ENCODE assay signal across 13 mouse cellular contexts in the genomic region with DNA sequence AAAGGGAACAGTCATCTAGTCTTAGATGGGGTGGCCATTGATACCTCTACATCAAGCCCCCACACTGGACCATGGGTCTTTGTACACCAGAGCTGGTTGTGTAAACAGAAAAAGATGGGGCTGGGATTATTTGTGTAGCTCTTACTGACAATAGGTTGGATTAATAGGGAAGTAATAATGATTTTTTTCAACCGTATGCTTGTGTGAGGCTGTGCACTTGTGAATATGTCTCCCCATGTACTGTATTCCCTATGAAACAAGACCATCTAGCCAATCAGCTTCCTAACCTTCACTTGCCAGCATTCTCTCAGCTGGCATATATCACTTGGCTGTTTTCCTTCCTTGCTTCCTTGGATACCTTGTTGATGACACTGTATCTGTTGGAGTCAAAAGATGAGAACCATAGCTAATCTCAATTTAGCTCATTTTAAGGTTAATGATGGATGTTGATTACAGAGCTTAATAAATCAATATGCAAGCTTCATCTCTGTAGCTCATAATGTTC.
A peak's percentile ranks its signal among the peaks of the same experiment; 100 is the strongest.
DNase-seq lines count a peak whose midpoint lies in the region; ATAC-seq and TF ChIP-seq lines count a peak whose summit lies in the region.
"Had no signal": no experiment of that assay in that cellular context is flagged by ENCODE, and none has a peak within 500 bp of the region (broad histone marks: within the 10 kb centered on the region; RNA-seq: fewer than 3 reads in every experiment).

No protein-coding gene starts in this region.

- 81% methylated on average over 1 of the region's 1 CpGs for WGBS in forebrain, postnatal 0 days
- 69% methylated on average over 1 of the region's 1 CpGs for WGBS in forebrain, embryonic 14.5 days
- WGBS in hindbrain, embryonic 15.5 days, result 82% methylated on average over 1 of the region's 1 CpGs
- 74% methylated on average over 1 of the region's 1 CpGs for WGBS in neural tube, embryonic 15.5 days

- H3K27ac ChIP-seq in forebrain, postnatal 0 days (ENCODE audit: low read depth, low read length), result no peak overlapping the region
- H3K27ac ChIP-seq in forebrain, embryonic 14.5 days (ENCODE audit: low read depth, low read length), result no peak overlapping the region; the same call in 1 of the 2 replicates
- no peak overlapping the region for H3K27ac ChIP-seq in hindbrain, embryonic 15.5 days (replicated peaks)
- 0 out of 2 replicates have a peak overlapping the region, but pooled peaks have one; percentile 9 for H3K27ac ChIP-seq in neural tube, embryonic 15.5 days (replicated peaks)
- H3K27ac ChIP-seq: heart, adult 2 months; liver, embryonic 13.5 days had no signal

- H3K4me1 ChIP-seq in forebrain, postnatal 0 days (ENCODE audit: insufficient read depth), result 0 out of 2 replicates have a peak, but pooled peaks cover 3% of the 10 kb centered on the region
- H3K4me1 ChIP-seq in forebrain, embryonic 14.5 days (ENCODE audit: control insufficient read depth, insufficient read depth, low read length), result peaks cover 7% of the 10 kb centered on the region; the same call in 1 of the 2 replicates
- peaks cover 22% of the 10 kb centered on the region for H3K4me1 ChIP-seq in hindbrain, embryonic 15.5 days (replicated peaks)
- peaks cover 20% of the 10 kb centered on the region for H3K4me1 ChIP-seq in neural tube, embryonic 15.5 days
- H3K4me1 ChIP-seq: liver, embryonic 13.5 days had no signal

- H3K4me2 ChIP-seq in forebrain, postnatal 0 days (ENCODE audit: low read depth), result 0 out of 2 replicates have a peak overlapping the region, but pooled peaks have one; percentile 97
- no peak overlapping the region for H3K4me2 ChIP-seq in forebrain, embryonic 14.5 days (ENCODE audit: low read length)
- H3K4me2 ChIP-seq in hindbrain, embryonic 15.5 days, result peak overlapping the region; percentile 67
- H3K4me2 ChIP-seq in neural tube, embryonic 15.5 days, result peak overlapping the region; percentile 94
- H3K4me2 ChIP-seq: liver, embryonic 13.5 days had no signal

- no peak for DNase-seq in forebrain, postnatal 0 days
- DNase-seq in forebrain, embryonic 14.5 days (ENCODE audit: low spot score), result no peak
- peak; percentile 1 for DNase-seq in retina, postnatal 1 day
- no peak for DNase-seq in retina, embryonic 14.5 days (ENCODE audit: low spot score)
- no peak for DNase-seq in gastrocnemius, postnatal 4 days (ENCODE audit: low spot score in 2 of 2)
- DNase-seq in heart, postnatal 14 days, result no peak
- DNase-seq: gastrocnemius, postnatal 10 days; heart, adult 2 months; liver, embryonic 13.5 days; thymus, postnatal 14 days had no signal

- no peak overlapping the region for H3K4me3 ChIP-seq in forebrain, postnatal 0 days (ENCODE audit: low read depth, low read length)
- H3K4me3 ChIP-seq in forebrain, embryonic 14.5 days (ENCODE audit: low read depth, low read length), result no peak overlapping the region
- H3K4me3 ChIP-seq in hindbrain, embryonic 15.5 days, result peak overlapping the region; percentile 57
- H3K4me3 ChIP-seq in neural tube, embryonic 15.5 days (replicated peaks), result peak overlapping the region; percentile 73
- H3K4me3 ChIP-seq: heart, adult 2 months; liver, embryonic 13.5 days had no signal

- no peaks in the 10 kb centered on the region for H3K27me3 ChIP-seq in forebrain, postnatal 0 days (ENCODE audit: insufficient read depth, low read length)
- H3K27me3 ChIP-seq in forebrain, embryonic 14.5 days (replicated peaks; ENCODE audit: control insufficient read depth, insufficient read depth, low read length), result no peaks in the 10 kb centered on the region
- no peaks in the 10 kb centered on the region for H3K27me3 ChIP-seq in hindbrain, embryonic 15.5 days
- peaks cover 2% of the 10 kb centered on the region; the same call in 1 of the 2 replicates for H3K27me3 ChIP-seq in neural tube, embryonic 15.5 days (replicated peaks)
- H3K27me3 ChIP-seq: CH12.LX had no signal

- intact Hi-C loops in heart, postnatal 14 days (cut with DNase I), result no loop called here

- no peak for TF ChIP-seq CTCF in forebrain, postnatal 0 days (IDR thresholded peaks at IDR 0.05; ENCODE audit: low read depth)

- H3K9ac ChIP-seq in forebrain, postnatal 0 days, result no peak overlapping the region
- no peak overlapping the region for H3K9ac ChIP-seq in forebrain, embryonic 14.5 days (ENCODE audit: low read length)
- no peak overlapping the region for H3K9ac ChIP-seq in hindbrain, embryonic 15.5 days
- H3K9ac ChIP-seq in neural tube, embryonic 15.5 days (replicated peaks), result no peak overlapping the region
- H3K9ac ChIP-seq: liver, embryonic 13.5 days had no signal

- no peaks in the 10 kb centered on the region for H3K36me3 ChIP-seq in forebrain, postnatal 0 days (ENCODE audit: insufficient read depth)
- no peaks in the 10 kb centered on the region for H3K36me3 ChIP-seq in forebrain, embryonic 14.5 days (ENCODE audit: control insufficient read depth, insufficient read depth, low read length)
- H3K36me3 ChIP-seq in hindbrain, embryonic 15.5 days, result no peaks in the 10 kb centered on the region
- no peaks in the 10 kb centered on the region for H3K36me3 ChIP-seq in neural tube, embryonic 15.5 days
- H3K36me3 ChIP-seq: liver, embryonic 13.5 days had no signal

- no peaks in the 10 kb centered on the region for H3K9me3 ChIP-seq in forebrain, postnatal 0 days (ENCODE audit: low read length)
- no peaks in the 10 kb centered on the region for H3K9me3 ChIP-seq in forebrain, embryonic 14.5 days (replicated peaks; ENCODE audit: control insufficient read depth, low read length)
- H3K9me3 ChIP-seq in hindbrain, embryonic 15.5 days, result no peaks in the 10 kb centered on the region
- H3K9me3 ChIP-seq in neural tube, embryonic 15.5 days (replicated peaks), result no peaks in the 10 kb centered on the region
- H3K9me3 ChIP-seq: liver, embryonic 13.5 days had no signal

- ATAC-seq in forebrain, postnatal 0 days, result no peak
- no peak for ATAC-seq in forebrain, embryonic 14.5 days
- no peak for ATAC-seq in hindbrain, embryonic 15.5 days (ENCODE audit: low FRiP score, low read depth)
- no peak for ATAC-seq in neural tube, embryonic 15.5 days (ENCODE audit: low FRiP score)

Comparison
In these comparisons a context has a peak if more than half of its experiments do, and no peak if none do; other contexts are left out.
1. H3K4me3 ChIP-seq: peak in hindbrain, embryonic 15.5 days (single experiment) and neural tube, embryonic 15.5 days (single experiment); none in forebrain, postnatal 0 days (single experiment) and forebrain, embryonic 14.5 days (single experiment).